12 mouse cellular contexts compared by ENCODE assay signal in genomic region chr1:188387820-188388471, GRCm38 (mm10).
DNase-seq lines count a peak whose midpoint lies in the region; ATAC-seq lines count a peak whose summit lies in the region.
"Had no signal": no experiment of that assay in that cellular context is flagged by ENCODE, and none has a peak within 500 bp of the region (broad histone marks: within the 10 kb centered on the region; RNA-seq: fewer than 3 reads in every experiment).

No protein-coding gene starts in this region.

- peak; percentile 77 for DNase-seq in 416B (ENCODE audit: low read depth)
- DNase-seq in Muller cell, postnatal 12 days (ENCODE audit: inconsistent ontology term), result peak; percentile 57
- DNase-seq in adrenal gland, adult 2 months, result no peak
- DNase-seq in right cerebral cortex, adult 2 months (ENCODE audit: low spot score in 2 of 2), result no peak
- DNase-seq in layer of hippocampus, adult 9-11 months, result no peak
- DNase-seq: cerebellum, adult 9-11 months; gastrocnemius, postnatal 25 days; kidney, adult 8-10 months; lung, postnatal 10 days; thymus, postnatal 36 days had no signal

- ATAC-seq in erythroid progenitor cell, adult 5-6 weeks (replicated peaks; ENCODE audit: low FRiP score, poor library complexity, severe bottlenecking), result peak; percentile 45
- ATAC-seq in megakaryocyte, adult 5-6 weeks (ENCODE audit: poor library complexity, severe bottlenecking), result peak; percentile 19; the same call in 1 of the 2 replicates

Comparison
In these comparisons a context has a peak if more than half of its experiments do, and no peak if none do; other contexts are left out.
1. DNase-seq: peak in 416B (single experiment) and Muller cell, postnatal 12 days (single experiment); none in adrenal gland, adult 2 months (single experiment), right cerebral cortex, adult 2 months (0 of 2) and layer of hippocampus, adult 9-11 months (single experiment).